13 mouse cellular contexts compared by ENCODE assay signal in genomic region chr13:45834300-45834699, GRCm38 (mm10).
DNase-seq lines count a peak whose midpoint lies in the region; ATAC-seq and TF ChIP-seq lines count a peak whose summit lies in the region.
"Had no signal": no experiment of that assay in that cellular context is flagged by ENCODE, and none has a peak within 500 bp of the region (broad histone marks: within the 10 kb centered on the region; RNA-seq: fewer than 3 reads in every experiment).

No protein-coding gene starts in this region.

- H3K9me3 ChIP-seq in lung, embryonic 14.5 days (ENCODE audit: low read depth, low read length) = no peaks in the 10 kb centered on the region
- H3K9me3 ChIP-seq: liver, embryonic 15.5 days; midbrain, embryonic 12.5 days; neural tube, embryonic 12.5 days had no signal

- ATAC-seq in lung, embryonic 14.5 days (ENCODE audit: insufficient read depth) = no peak

- H3K79me2 ChIP-seq in heart, adult 2 months (replicated peaks; ENCODE audit: control insufficient read depth, insufficient read depth, low read length) = 0 out of 2 replicates have a peak, but pooled peaks cover 1% of the 10 kb centered on the region

- 96% methylated on average over 2 of the region's 2 CpGs for WGBS in heart, adult 2 months
- WGBS in lung, embryonic 14.5 days = 79% methylated on average over 2 of the region's 2 CpGs

- no peak for DNase-seq in heart, adult 2 months
- DNase-seq in heart, postnatal 10 days = no peak
- no peak for DNase-seq in lung, embryonic 14.5 days
- DNase-seq in lung, postnatal 14 days = no peak
- peak; percentile 39 for DNase-seq in ZHBTc4 (ENCODE audit: low read depth, low spot score)
- peak; percentile 33 for DNase-seq in thymus, postnatal 25 days
- DNase-seq in right cerebral cortex, postnatal 36 days (ENCODE audit: low spot score in 2 of 2) = no peak
- DNase-seq in left cerebral cortex, adult 9 months (ENCODE audit: low spot score in 2 of 2) = no peak
- DNase-seq: kidney, adult 8-10 months had no signal

- TF ChIP-seq EP300 in heart, adult 2 months (IDR thresholded peaks at IDR 0.05; ENCODE audit: insufficient read depth, low read depth, low read length) = no peak

- H3K4me3 ChIP-seq in heart, adult 2 months = no peak overlapping the region
- H3K4me3 ChIP-seq in lung, embryonic 14.5 days (ENCODE audit: low read depth, low read length) = no peak overlapping the region
- H3K4me3 ChIP-seq: erythroblast, embryonic 14.5 days; liver, embryonic 15.5 days; midbrain, embryonic 12.5 days; neural tube, embryonic 12.5 days had no signal

- TF ChIP-seq CTCF in heart, adult 2 months (IDR thresholded peaks at IDR 0.05) = peak; percentile 39
- peak; percentile 27 for TF ChIP-seq CTCF in lung, embryonic 14.5 days (IDR thresholded peaks at IDR 0.05; ENCODE audit: low read depth)

- H3K9ac ChIP-seq in heart, adult 2 months (ENCODE audit: low read depth, low read length) = no peak overlapping the region
- H3K9ac ChIP-seq in lung, embryonic 14.5 days = no peak overlapping the region
- H3K9ac ChIP-seq: liver, embryonic 15.5 days; midbrain, embryonic 12.5 days; neural tube, embryonic 12.5 days had no signal

- no peak for TF ChIP-seq POLR2A in heart, adult 2 months (IDR thresholded peaks at IDR 0.05; ENCODE audit: insufficient read depth, low read depth, low read length)

- no peak overlapping the region for H3K27ac ChIP-seq in heart, adult 2 months
- no peak overlapping the region for H3K27ac ChIP-seq in lung, embryonic 14.5 days (ENCODE audit: low read depth)
- H3K27ac ChIP-seq: liver, embryonic 15.5 days; midbrain, embryonic 12.5 days; neural tube, embryonic 12.5 days had no signal

- intact Hi-C loops in heart, adult 2 months (cut with DNase I) = no loop called here
- intact Hi-C loops in heart, postnatal 10 days (cut with DNase I) = no loop called here

- no peak overlapping the region for H3K4me2 ChIP-seq in lung, embryonic 14.5 days
- H3K4me2 ChIP-seq: liver, embryonic 15.5 days; midbrain, embryonic 12.5 days; neural tube, embryonic 12.5 days had no signal

- H3K4me1 ChIP-seq in heart, adult 2 months (ENCODE audit: control insufficient read depth, insufficient read depth, low read length) = peaks cover 6% of the 10 kb centered on the region
- no peaks in the 10 kb centered on the region for H3K4me1 ChIP-seq in lung, embryonic 14.5 days (ENCODE audit: insufficient read depth)
- H3K4me1 ChIP-seq: liver, embryonic 15.5 days; midbrain, embryonic 12.5 days had no signal

- no peaks in the 10 kb centered on the region for H3K27me3 ChIP-seq in heart, adult 2 months (ENCODE audit: control insufficient read depth, insufficient read depth, low read length)
- no peaks in the 10 kb centered on the region for H3K27me3 ChIP-seq in lung, embryonic 14.5 days (ENCODE audit: insufficient read depth, low read length)
- H3K27me3 ChIP-seq: liver, embryonic 15.5 days; midbrain, embryonic 12.5 days; neural tube, embryonic 12.5 days had no signal

- peaks cover 2% of the 10 kb centered on the region for H3K36me3 ChIP-seq in heart, adult 2 months (ENCODE audit: control insufficient read depth, insufficient read depth, low read length)
- no peaks in the 10 kb centered on the region for H3K36me3 ChIP-seq in lung, embryonic 14.5 days (ENCODE audit: insufficient read depth)
- H3K36me3 ChIP-seq: midbrain, embryonic 12.5 days; neural tube, embryonic 12.5 days had no signal

Comparison
In these comparisons a context has a peak if more than half of its experiments do, and no peak if none do; other contexts are left out.
1. DNase-seq: peak in ZHBTc4 (single experiment) and thymus, postnatal 25 days (single experiment); none in heart, adult 2 months (0 of 2), heart, postnatal 10 days (0 of 2), lung, embryonic 14.5 days (single experiment), lung, postnatal 14 days (single experiment), right cerebral cortex, postnatal 36 days (0 of 2) and left cerebral cortex, adult 9 months (0 of 2).